Mouse (Mus musculus) midbrain, embryonic 10.5 days (tissue): ENCODE data around the gene Mapkapk5. TPM values are rescaled to one million over a fixed set of nuclear protein-coding genes. Genes with fewer than 3 reads are reported as not detected.
A peak's percentile ranks its signal among the peaks of the same experiment; 100 is the strongest.

Experiments
- DNase-seq: peaks from one replicate; pipeline ENCODE4 v3.0.0-alpha.2; 2017; ENCODE audit warnings: low spot score
- H3K27ac ChIP-seq: fragments of 300-500 bp; sonication (generic); replicated peaks from 2 replicates; pipeline ENCODE4 v1.5.1; 2016; ENCODE audit warnings: mild to moderate bottlenecking
- H3K27me3 ChIP-seq: fragments of 300-500 bp; sonication (generic); 2 replicates; pipeline ENCODE4 v1.6.1; 2016; ENCODE audit warnings: low read depth, mild to moderate bottlenecking; ENCODE audit not compliant: poor library complexity, severe bottlenecking
- H3K36me3 ChIP-seq: fragments of 300-500 bp; sonication (generic); 2 replicates; pipeline ENCODE4 v1.6.1; 2016; ENCODE audit warnings: mild to moderate bottlenecking, moderate library complexity
- H3K4me1 ChIP-seq: fragments of 300-500 bp; sonication (generic); 2 replicates; pipeline ENCODE4 v1.6.1; 2016
- H3K4me3 ChIP-seq: fragments of 300-500 bp; sonication (generic); 2 replicates; pipeline ENCODE4 v1.5.1; 2016; ENCODE audit warnings: mild to moderate bottlenecking, moderate library complexity
- H3K9me3 ChIP-seq: fragments of 300-500 bp; sonication (generic); replicated peaks from 2 replicates; pipeline ENCODE4 v1.6.1; 2016; ENCODE audit warnings: mild to moderate bottlenecking
- WGBS: fragments of 180-500 bp; shearing (Covaris S2); methylation state at CpG from one replicate; pipeline ENCODE4 v1.1.7; 2016; 5-methylcytosine and 5-hydroxymethylcytosine counted together
- polyA plus RNA-seq: library from polyadenylated mRNA; unstranded; fragments of >200 nt; fragmentation: Nextera tagmentation; extraction: Ambion mirVana; gene quantifications from 2 replicates; pipeline ENCODE4 v1.2.1, GENCODE M21; 2016

Mapkapk5 gene
- polyA plus RNA-seq, 1 experiment from 2014 or later: 49.4 TPM

GRCm38 (mm10) chr5:121546530-121546895, 808 bp upstream of the Mapkapk5 start:
- WGBS: 46% methylated on average over 6 of the region's 6 CpGs
- DNase-seq: peak; percentile 37
- peaks cover 39% of the 10 kb centered on the region for H3K4me1 ChIP-seq

GRCm38 (mm10) chr5:121544910-121545792, 554 bp downstream of the Mapkapk5 start, which contains the start of the genes Adam1a and Gm42878:
Gene Adam1a, minus strand, starts transcription at chr5:121545482.
Gene Gm42878, minus strand, starts transcription at chr5:121545482.
- Histone ChIP-seq H3K27me3 (no peaks in the 10 kb centered on the region), H3K27ac (peak within 1 kb of the TSS; percentile 99), H3K4me1 (peaks cover 39% of the 10 kb centered on the region), H3K36me3 (peaks cover 6% of the 10 kb centered on the region), H3K4me3 (peak within 1 kb of the TSS; percentile 100), H3K9me3 (no peaks in the 10 kb centered on the region)
- peak; percentile 60 for DNase-seq
- whole genome bisulfite sequencing: under 1% methylated on average over 79 of the region's 97 CpGs

More at GRCm38 (mm10) chr5:121546530-121546895, 808 bp upstream of the Mapkapk5 start:
- Histone ChIP-seq H3K27ac (peak overlapping the region; percentile 99), H3K9me3 (no peaks in the 10 kb centered on the region; the same call in 1 of the 2 replicates), H3K4me3 (peak overlapping the region; percentile 100), H3K27me3 (no peaks in the 10 kb centered on the region), H3K36me3 (0 out of 2 replicates have a peak, but pooled peaks cover 2% of the 10 kb centered on the region)

- Histone ChIP-seq H3K27ac (no peak overlapping the region), H3K9me3 (no peaks in the 10 kb centered on the region), H3K4me3 (no peak overlapping the region), H3K27me3 (no peaks in the 10 kb centered on the region), H3K36me3 (peaks cover 19% of the 10 kb centered on the region), H3K4me1 (peaks cover 39% of the 10 kb centered on the region)
- WGBS: 82% methylated on average over 3 of the region's 3 CpGs
- no peak for DNase-seq
These were observed 2.3 kb downstream of the Mapkapk5 start for GRCm38 (mm10) chr5:121543370-121543769.

- no peak for DNase-seq
- no peaks in the 10 kb centered on the region for H3K27me3 ChIP-seq
- H3K4me3 ChIP-seq: no peak overlapping the region
- H3K27ac ChIP-seq: no peak overlapping the region
- no peaks in the 10 kb centered on the region for H3K9me3 ChIP-seq
- 95% methylated on average over 7 of the region's 7 CpGs for WGBS
- peaks cover 35% of the 10 kb centered on the region for H3K4me1 ChIP-seq
- peaks cover 39% of the 10 kb centered on the region for H3K36me3 ChIP-seq
These were observed 4.5 kb downstream of the Mapkapk5 start for GRCm38 (mm10) chr5:121541235-121541634.

DNA sequence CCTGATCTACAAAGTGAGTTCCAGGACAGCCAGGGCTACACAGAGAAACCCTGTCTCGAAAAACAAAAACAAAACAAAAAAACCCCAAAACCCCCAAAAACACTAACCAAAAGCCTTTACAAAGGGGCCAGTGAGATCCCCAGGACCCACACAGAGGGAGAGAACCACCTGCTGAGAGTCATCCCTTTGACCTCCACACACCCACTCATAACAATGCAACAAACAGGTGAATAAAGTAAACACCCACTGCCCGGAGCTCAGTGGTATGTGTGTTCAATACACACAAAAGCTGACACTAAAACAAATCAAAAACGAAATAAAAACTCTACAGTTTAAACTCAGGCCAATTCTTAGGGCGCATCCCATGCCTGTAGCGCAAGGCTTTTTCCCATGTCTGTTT, 5.6 kb downstream of the Mapkapk5 start:
- WGBS: 95% methylated on average over 5 of the region's 5 CpGs
- H3K4me1 ChIP-seq: peaks cover 30% of the 10 kb centered on the region
- no peaks in the 10 kb centered on the region for H3K27me3 ChIP-seq
- H3K27ac ChIP-seq: no peak overlapping the region
- no peak overlapping the region for H3K4me3 ChIP-seq
- no peak for DNase-seq
- peaks cover 51% of the 10 kb centered on the region for H3K36me3 ChIP-seq
- no peaks in the 10 kb centered on the region for H3K9me3 ChIP-seq

DNA sequence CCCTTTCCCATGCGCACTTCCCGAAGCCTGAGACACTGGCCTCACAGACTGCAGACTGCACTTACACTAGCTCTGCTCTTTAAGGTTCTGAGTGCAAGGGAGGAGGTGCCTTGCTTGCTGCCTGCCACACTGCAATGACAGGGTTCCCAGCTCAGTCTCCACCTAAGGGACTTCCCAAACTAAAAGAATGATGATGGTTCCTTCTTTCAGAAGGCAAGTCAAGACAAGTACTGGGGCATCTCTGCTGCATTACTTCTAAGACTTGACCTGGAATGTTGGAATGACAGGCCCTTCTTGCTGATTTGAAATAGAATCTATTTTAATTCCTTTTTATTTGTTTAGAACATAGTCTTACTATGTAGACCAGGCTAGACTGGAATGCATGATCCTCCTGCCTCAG, 8.1 kb downstream of the Mapkapk5 start:
- Histone ChIP-seq H3K4me1 (peaks cover 8% of the 10 kb centered on the region), H3K27ac (no peak overlapping the region), H3K4me3 (no peak overlapping the region), H3K27me3 (no peaks in the 10 kb centered on the region), H3K9me3 (no peaks in the 10 kb centered on the region), H3K36me3 (peaks cover 74% of the 10 kb centered on the region)
- 92% methylated on average over 2 of the region's 2 CpGs for WGBS
- DNase-seq: no peak

GRCm38 (mm10) chr5:121536921-121537555, 8.7 kb downstream of the Mapkapk5 start:
- 82% methylated on average over 7 of the region's 7 CpGs for WGBS
- Histone ChIP-seq H3K36me3 (peaks cover 77% of the 10 kb centered on the region), H3K9me3 (no peaks in the 10 kb centered on the region), H3K27me3 (no peaks in the 10 kb centered on the region), H3K27ac (no peak overlapping the region), H3K4me3 (no peak overlapping the region), H3K4me1 (peaks cover 4% of the 10 kb centered on the region; the same call in 1 of the 2 replicates)
- no peak for DNase-seq

DNA sequence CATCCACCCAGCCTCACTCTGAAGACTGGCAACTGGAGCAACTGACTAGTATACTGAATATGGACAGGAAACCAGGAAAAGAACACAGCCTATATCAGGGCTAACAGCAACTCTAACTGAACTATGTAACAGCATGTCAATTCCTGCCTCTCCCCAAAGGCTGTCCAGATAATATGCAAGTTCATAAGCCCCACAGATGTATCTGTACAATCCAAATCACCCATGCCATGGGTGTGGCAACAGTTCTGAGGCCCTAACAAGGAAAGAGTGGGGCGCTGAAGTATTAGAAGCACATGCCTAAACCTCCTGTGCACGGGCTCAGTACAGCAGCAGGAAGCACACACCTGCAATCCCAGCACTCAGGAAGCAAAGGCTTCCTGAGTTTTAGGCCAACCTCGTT, 10.6 kb downstream of the Mapkapk5 start:
- H3K9me3 ChIP-seq: no peaks in the 10 kb centered on the region
- DNase-seq: no peak
- no peak overlapping the region for H3K27ac ChIP-seq
- peaks cover 91% of the 10 kb centered on the region for H3K36me3 ChIP-seq
- no peak overlapping the region for H3K4me3 ChIP-seq
- WGBS: 92% methylated on average over 3 of the region's 3 CpGs
- H3K4me1 ChIP-seq: peaks cover 4% of the 10 kb centered on the region; the same call in 1 of the 2 replicates
- H3K27me3 ChIP-seq: no peaks in the 10 kb centered on the region

- H3K4me1 ChIP-seq: peaks cover 4% of the 10 kb centered on the region; the same call in 1 of the 2 replicates
- no peaks in the 10 kb centered on the region for H3K9me3 ChIP-seq
- no peak overlapping the region for H3K4me3 ChIP-seq
- H3K27ac ChIP-seq: no peak overlapping the region
- 92% methylated on average over 5 of the region's 5 CpGs for WGBS
- DNase-seq: no peak
- peaks cover 95% of the 10 kb centered on the region for H3K36me3 ChIP-seq
- H3K27me3 ChIP-seq: no peaks in the 10 kb centered on the region
These were observed 11.2 kb downstream of the Mapkapk5 start for GRCm38 (mm10) chr5:121534521-121534920.

GRCm38 (mm10) chr5:121526961-121527360, 18.7 kb downstream of the Mapkapk5 start:
- Histone ChIP-seq H3K9me3 (no peaks in the 10 kb centered on the region), H3K4me1 (no peaks in the 10 kb centered on the region), H3K27me3 (no peaks in the 10 kb centered on the region), H3K27ac (no peak overlapping the region), H3K36me3 (peaks cover 92% of the 10 kb centered on the region), H3K4me3 (no peak overlapping the region)
- 81% methylated on average over 8 of the region's 8 CpGs for WGBS
- DNase-seq: no peak

DNA sequence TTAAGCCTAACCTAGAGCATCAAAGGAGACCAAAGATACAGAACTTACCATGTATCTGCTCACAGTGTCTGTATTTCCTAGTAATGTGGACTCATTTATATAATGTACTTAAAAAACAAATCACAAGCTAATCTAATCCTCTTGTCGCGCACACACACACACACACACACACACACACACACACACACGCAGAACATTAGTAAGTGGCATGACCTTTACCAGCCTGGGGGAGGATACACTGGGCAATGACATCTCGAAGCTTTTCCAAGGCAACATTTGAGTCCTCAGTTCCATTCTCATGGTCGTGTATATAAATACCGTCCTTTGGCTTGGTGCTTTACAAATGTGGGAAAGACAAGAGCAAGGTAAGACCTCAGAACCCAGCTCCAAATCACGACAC, 19.2 kb downstream of the Mapkapk5 start:
- H3K27ac ChIP-seq: no peak overlapping the region
- WGBS: 85% methylated on average over 7 of the region's 7 CpGs
- H3K4me3 ChIP-seq: no peak overlapping the region
- peaks cover 92% of the 10 kb centered on the region for H3K36me3 ChIP-seq
- DNase-seq: no peak
- no peaks in the 10 kb centered on the region for H3K9me3 ChIP-seq
- no peaks in the 10 kb centered on the region for H3K4me1 ChIP-seq
- no peaks in the 10 kb centered on the region for H3K27me3 ChIP-seq

DNA sequence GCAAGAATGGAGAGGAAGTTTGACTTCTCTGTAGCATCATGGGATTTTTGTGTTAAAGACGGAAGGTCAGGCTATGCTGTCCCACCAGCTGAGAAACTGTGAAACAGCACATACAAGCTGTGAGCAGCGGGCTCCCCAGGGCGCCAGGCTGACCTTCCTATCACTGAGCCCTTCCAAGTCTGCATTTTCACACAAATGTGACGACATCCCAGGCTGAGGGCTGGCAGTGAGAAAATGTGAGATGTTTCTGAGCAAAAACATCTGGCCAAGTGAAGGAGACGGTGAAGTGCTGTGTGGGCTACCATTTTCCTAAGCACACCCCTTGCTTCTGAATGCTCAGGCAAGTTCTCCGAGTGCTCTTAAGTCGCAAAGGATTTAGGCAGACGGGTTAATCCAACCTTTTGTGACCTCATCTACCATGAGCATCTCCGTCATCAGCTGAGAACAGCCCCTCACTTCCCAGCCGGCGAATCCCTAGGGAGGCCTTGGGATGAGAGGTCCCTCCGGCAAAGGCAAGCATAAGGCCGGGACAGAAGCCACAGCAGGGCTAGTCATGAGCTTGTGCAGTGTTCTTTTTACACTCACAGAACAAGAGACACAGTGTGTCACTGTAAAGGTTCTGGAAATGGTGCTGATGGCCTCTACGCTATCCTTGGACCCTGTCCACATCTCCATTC, 19.8 kb downstream of the Mapkapk5 start:
- no peaks in the 10 kb centered on the region for H3K27me3 ChIP-seq
- 88% methylated on average over 14 of the region's 14 CpGs for WGBS

More for the DNA sequence above, 19.8 kb downstream of the Mapkapk5 start:
- H3K27ac ChIP-seq: no peak overlapping the region
- DNase-seq: no peak
- peaks cover 92% of the 10 kb centered on the region for H3K36me3 ChIP-seq
- H3K4me1 ChIP-seq: no peaks in the 10 kb centered on the region
- no peaks in the 10 kb centered on the region for H3K9me3 ChIP-seq
- H3K4me3 ChIP-seq: no peak overlapping the region
